In the genomic region with DNA sequence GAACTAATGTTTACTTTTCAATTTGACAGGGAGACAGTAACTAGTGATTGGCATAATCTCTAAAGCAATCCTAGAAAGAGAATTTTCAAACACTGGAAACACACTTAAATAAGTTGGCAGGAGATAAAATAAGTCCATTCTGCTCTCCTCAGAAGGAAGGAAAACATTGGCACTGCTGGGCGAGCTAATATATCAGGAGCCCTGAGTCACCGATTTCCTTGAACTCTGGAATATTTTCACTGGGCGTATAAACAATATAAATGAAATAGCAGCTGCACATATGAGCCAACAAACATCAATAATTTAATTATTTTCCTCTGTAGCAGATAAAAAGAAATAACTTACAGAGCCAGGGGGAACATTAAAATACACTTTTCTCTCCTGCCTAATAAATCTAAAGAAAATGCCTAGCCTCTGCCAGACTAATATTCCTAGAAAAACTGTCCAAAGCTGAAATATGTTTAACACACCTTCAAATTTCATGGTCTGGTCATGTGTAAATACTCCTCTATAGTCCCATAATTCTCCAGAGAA, we compare ENCODE assay signal across 25 mouse cellular contexts.
DNase-seq lines count a peak whose midpoint lies in the region; ATAC-seq and TF ChIP-seq lines count a peak whose summit lies in the region.
"Had no signal": no experiment of that assay in that cellular context is flagged by ENCODE, and none has a peak within 500 bp of the region (broad histone marks: within the 10 kb centered on the region; RNA-seq: fewer than 3 reads in every experiment).

No protein-coding gene starts in this region.

- ATAC-seq in hindbrain, postnatal 0 days, result no peak
- ATAC-seq in hindbrain, embryonic 11.5 days (ENCODE audit: low FRiP score), result no peak
- ATAC-seq in lung, embryonic 14.5 days (ENCODE audit: insufficient read depth), result peak; percentile 71; the same call in 1 of the 2 replicates
- ATAC-seq: forebrain, embryonic 15.5 days had no signal

- H3K27ac ChIP-seq in hindbrain, postnatal 0 days, result no peak overlapping the region
- no peak overlapping the region for H3K27ac ChIP-seq in hindbrain, embryonic 11.5 days (ENCODE audit: low read depth, low read length)
- no peak overlapping the region for H3K27ac ChIP-seq in lung, embryonic 14.5 days (ENCODE audit: low read depth)
- H3K27ac ChIP-seq: forebrain, embryonic 15.5 days; heart, adult 2 months; heart, embryonic 13.5 days; hindbrain, embryonic 12.5 days; liver, embryonic 15.5 days; midbrain, embryonic 12.5 days; neural tube, embryonic 12.5 days had no signal

- no peak overlapping the region for H3K4me2 ChIP-seq in hindbrain, postnatal 0 days (ENCODE audit: low read depth, low read length)
- H3K4me2 ChIP-seq in hindbrain, embryonic 11.5 days (replicated peaks; ENCODE audit: low read depth, low read length), result no peak overlapping the region
- H3K4me2 ChIP-seq in lung, embryonic 14.5 days, result no peak overlapping the region
- H3K4me2 ChIP-seq: forebrain, embryonic 15.5 days; heart, embryonic 13.5 days; hindbrain, embryonic 12.5 days; liver, embryonic 15.5 days; midbrain, embryonic 12.5 days; neural tube, embryonic 12.5 days had no signal

- no peak overlapping the region for H3K9ac ChIP-seq in hindbrain, postnatal 0 days (replicated peaks; ENCODE audit: low read length)
- no peak overlapping the region for H3K9ac ChIP-seq in hindbrain, embryonic 11.5 days (ENCODE audit: low read depth, low read length)
- H3K9ac ChIP-seq in lung, embryonic 14.5 days, result no peak overlapping the region
- H3K9ac ChIP-seq: forebrain, embryonic 15.5 days; heart, embryonic 13.5 days; hindbrain, embryonic 12.5 days; liver, embryonic 15.5 days; midbrain, embryonic 12.5 days; neural tube, embryonic 12.5 days had no signal

- H3K4me1 ChIP-seq in hindbrain, postnatal 0 days (ENCODE audit: insufficient read depth, low read length), result no peaks in the 10 kb centered on the region
- no peaks in the 10 kb centered on the region for H3K4me1 ChIP-seq in hindbrain, embryonic 11.5 days (replicated peaks; ENCODE audit: control insufficient read depth, insufficient read depth, low read length)
- H3K4me1 ChIP-seq in lung, embryonic 14.5 days (ENCODE audit: insufficient read depth), result no peaks in the 10 kb centered on the region
- H3K4me1 ChIP-seq: forebrain, embryonic 15.5 days; heart, embryonic 13.5 days; hindbrain, embryonic 12.5 days; liver, embryonic 15.5 days; midbrain, embryonic 12.5 days; neural tube, embryonic 12.5 days had no signal

- H3K36me3 ChIP-seq in hindbrain, postnatal 0 days (ENCODE audit: insufficient read depth, low read length), result no peaks in the 10 kb centered on the region
- H3K36me3 ChIP-seq in hindbrain, embryonic 11.5 days (ENCODE audit: control insufficient read depth, insufficient read depth, low read length), result no peaks in the 10 kb centered on the region
- H3K36me3 ChIP-seq in lung, embryonic 14.5 days (ENCODE audit: insufficient read depth), result no peaks in the 10 kb centered on the region
- H3K36me3 ChIP-seq: forebrain, embryonic 15.5 days; G1E; heart, embryonic 13.5 days; hindbrain, embryonic 12.5 days; liver, embryonic 15.5 days; midbrain, embryonic 12.5 days; neural tube, embryonic 12.5 days had no signal

- no peaks in the 10 kb centered on the region for H3K9me3 ChIP-seq in hindbrain, postnatal 0 days (ENCODE audit: low read length)
- H3K9me3 ChIP-seq in hindbrain, embryonic 11.5 days (ENCODE audit: control insufficient read depth, low read length), result no peaks in the 10 kb centered on the region
- no peaks in the 10 kb centered on the region for H3K9me3 ChIP-seq in lung, embryonic 14.5 days (ENCODE audit: low read depth, low read length)
- H3K9me3 ChIP-seq: forebrain, embryonic 15.5 days; G1E; heart, embryonic 13.5 days; hindbrain, embryonic 12.5 days; liver, embryonic 15.5 days; midbrain, embryonic 12.5 days; neural tube, embryonic 12.5 days had no signal

- no peak for TF ChIP-seq CTCF in hindbrain, postnatal 0 days (IDR thresholded peaks at IDR 0.05; ENCODE audit: low read depth)
- no peak for TF ChIP-seq CTCF in lung, embryonic 14.5 days (IDR thresholded peaks at IDR 0.05; ENCODE audit: low read depth)

- H3K4me3 ChIP-seq in hindbrain, postnatal 0 days (ENCODE audit: low read length), result no peak overlapping the region
- H3K4me3 ChIP-seq in hindbrain, embryonic 11.5 days (ENCODE audit: low read depth, low read length), result no peak overlapping the region
- no peak overlapping the region for H3K4me3 ChIP-seq in lung, embryonic 14.5 days (ENCODE audit: low read depth, low read length)
- H3K4me3 ChIP-seq: forebrain, embryonic 15.5 days; heart, adult 2 months; heart, embryonic 13.5 days; hindbrain, embryonic 12.5 days; liver, embryonic 15.5 days; midbrain, embryonic 12.5 days; neural tube, embryonic 12.5 days had no signal

- WGBS in hindbrain, postnatal 0 days, result 70% methylated on average over 3 of the region's 3 CpGs
- WGBS in hindbrain, embryonic 11.5 days, result 89% methylated on average over 3 of the region's 3 CpGs
- 39% methylated on average over 3 of the region's 3 CpGs for WGBS in lung, embryonic 14.5 days

- H3K27me3 ChIP-seq in hindbrain, postnatal 0 days (ENCODE audit: insufficient read depth, low read length), result no peaks in the 10 kb centered on the region
- H3K27me3 ChIP-seq in hindbrain, embryonic 11.5 days (ENCODE audit: control insufficient read depth, insufficient read depth, low read length), result no peaks in the 10 kb centered on the region
- no peaks in the 10 kb centered on the region for H3K27me3 ChIP-seq in lung, embryonic 14.5 days (ENCODE audit: insufficient read depth, low read length)
- H3K27me3 ChIP-seq: CH12.LX; forebrain, embryonic 15.5 days; heart, embryonic 13.5 days; hindbrain, embryonic 12.5 days; liver, embryonic 15.5 days; midbrain, embryonic 12.5 days; neural tube, embryonic 12.5 days had no signal

- peak; percentile 2 for DNase-seq in hindbrain, postnatal 0 days (ENCODE audit: low spot score)
- no peak for DNase-seq in hindbrain, embryonic 11.5 days (ENCODE audit: low spot score)
- peak; percentile 68 for DNase-seq in lung, embryonic 14.5 days
- no peak for DNase-seq in lung, postnatal 4 days
- DNase-seq in adrenal gland, postnatal 14 days, result peak; percentile 4
- peak; percentile 2 for DNase-seq in mesoderm, embryonic 11.5 days (ENCODE audit: low read depth, low spot score)
- no peak for DNase-seq in urinary bladder, adult 18-20 months (ENCODE audit: low spot score in 2 of 2)
- DNase-seq: B cell, adult 2 months; cerebellum, adult 9-10 months; gastrocnemius, postnatal 10 days; heart, adult 2 months; heart, postnatal 14 days; kidney, adult 18-20 months; layer of hippocampus, adult 9-11 months; liver; lung, postnatal 10 days; thymus, postnatal 14 days had no signal

Comparison
In these comparisons a context has a peak if more than half of its experiments do, and no peak if none do; other contexts are left out.
1. DNase-seq: peak in hindbrain, postnatal 0 days (single experiment), lung, embryonic 14.5 days (single experiment), adrenal gland, postnatal 14 days (single experiment) and mesoderm, embryonic 11.5 days (single experiment); none in hindbrain, embryonic 11.5 days (single experiment), lung, postnatal 4 days (0 of 2) and urinary bladder, adult 18-20 months (0 of 2).